Mouse (Mus musculus) kidney, postnatal 36 days (tissue): ENCODE measurements around the gene Wipi1.

Experiments
- DNase-seq, 2 experiments: peaks; one replicate each; pipeline ENCODE4 v3.0.0; 2021 to 2022; ENCODE audit warnings: mixed read lengths in 2 of 2

Wipi1 gene

DNA sequence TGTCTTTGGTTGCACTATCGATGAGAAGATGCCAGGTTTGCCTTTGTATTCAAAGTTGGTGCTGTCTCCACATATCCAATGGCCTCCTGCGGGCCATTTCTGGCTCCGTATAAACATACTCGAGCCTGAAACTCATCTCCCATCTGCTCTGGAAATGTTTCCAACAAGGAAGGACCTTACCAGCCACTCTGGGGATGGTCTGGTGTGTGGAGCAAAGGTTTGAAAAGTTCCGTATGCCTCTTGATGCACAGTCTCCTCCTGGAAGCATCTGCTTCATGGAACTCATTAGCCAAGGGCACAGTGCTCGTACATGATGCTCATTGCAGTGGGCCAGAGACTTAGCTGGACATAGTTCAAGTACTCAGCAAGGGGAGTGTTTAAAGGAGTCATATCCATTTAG, 75.8 kb downstream of the Wipi1 start:
- DNase-seq: no peak

DNA sequence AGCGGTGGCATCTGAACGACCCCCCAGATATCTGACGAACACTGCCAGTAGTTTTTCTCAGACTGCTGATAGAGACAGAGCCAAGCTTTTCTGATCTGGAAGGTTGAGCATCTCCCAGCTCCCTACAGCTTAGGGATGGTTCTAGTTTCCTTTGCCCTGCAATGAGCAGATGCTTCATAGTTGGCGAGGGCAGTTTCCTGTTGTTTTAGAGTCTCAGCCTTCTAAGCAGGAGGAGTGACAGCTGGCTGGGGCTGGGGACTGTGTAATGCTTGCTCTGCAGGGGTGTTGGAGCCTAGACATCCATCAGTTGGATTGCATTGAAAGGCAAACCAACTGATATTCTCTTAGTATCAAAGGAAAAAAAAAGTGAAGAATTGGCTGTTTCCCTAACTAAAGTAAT, 81.7 kb downstream of the Wipi1 start:
- DNase-seq: no peak

DNA sequence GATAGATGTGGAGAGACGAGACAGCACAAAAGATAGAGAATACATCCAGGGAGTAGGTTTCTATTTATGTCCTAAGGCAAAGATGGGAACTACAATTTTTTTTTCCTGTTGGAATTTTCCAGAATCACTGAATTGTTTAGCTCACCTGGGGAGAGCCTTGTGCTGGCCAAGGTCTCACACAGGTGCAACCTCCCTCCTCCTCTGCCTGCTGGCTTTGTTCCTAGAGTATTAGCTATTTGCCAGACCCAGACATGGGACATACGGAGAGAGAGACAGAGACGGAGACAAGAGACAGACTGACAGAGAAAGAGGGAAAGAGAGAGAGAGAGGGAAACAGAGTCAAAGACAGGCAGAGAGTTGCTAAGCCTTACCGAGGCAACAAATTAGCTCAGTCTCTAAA, 86.2 kb downstream of the Wipi1 start:
- DNase-seq: no peak

DNA sequence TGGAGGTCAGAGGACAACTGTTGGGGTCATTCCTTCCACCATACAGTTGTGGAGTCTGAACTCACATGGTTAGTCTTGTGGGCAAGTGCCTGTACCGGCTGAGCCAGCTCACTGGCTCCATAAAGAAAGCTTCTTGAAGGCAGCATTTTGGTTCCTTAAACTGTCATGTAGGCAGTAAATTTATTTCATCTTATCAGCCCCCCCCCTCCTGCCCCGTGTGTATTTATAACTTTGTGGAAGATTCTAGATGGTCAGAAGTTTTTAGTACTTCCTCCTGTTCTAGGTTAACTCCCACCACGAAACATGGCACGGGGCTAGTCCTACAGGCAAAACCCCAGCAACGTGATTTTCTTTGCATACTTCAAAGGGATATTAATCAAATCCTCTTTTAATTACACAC, 86.9 kb downstream of the Wipi1 start:
- no peak for DNase-seq
